Mouse (Mus musculus): ENCODE results near the gene Lpp. TPM values are rescaled to one million over a fixed set of nuclear protein-coding genes. Genes with fewer than 3 reads are reported as not detected.

The Lpp gene
- polyA plus RNA-seq, 1 experiment: 6.2 TPM

DNA sequence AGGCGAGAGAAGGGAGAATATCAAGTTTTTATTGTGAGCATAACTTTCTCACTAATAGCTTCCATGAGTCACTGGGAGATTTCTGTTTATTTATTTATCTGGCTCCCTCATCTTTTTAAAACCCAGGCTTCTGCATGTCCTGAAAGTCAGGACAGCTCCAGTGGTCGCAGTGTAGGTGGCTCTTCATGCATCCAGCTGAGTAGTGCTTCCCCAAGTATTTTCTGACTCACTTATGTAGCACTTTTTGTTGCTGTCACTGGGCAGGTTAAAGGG lies 98.1 kb downstream of the Lpp start:
- no peak overlapping the region for H3K27ac ChIP-seq (ENCODE audit: control insufficient read depth, insufficient read depth, low read depth, low read length, poor library complexity)
- WGBS: 75% methylated on average over 2 of the region's 2 CpGs
- H3K4me3 ChIP-seq (replicated peaks; ENCODE audit: control insufficient read depth, low read depth, low read length): no peak overlapping the region
- TF ChIP-seq POLR2A (IDR thresholded peaks at IDR 0.05; ENCODE audit: borderline replicate concordance, control insufficient read depth, low read depth, low read length): no peak
- no peak for TF ChIP-seq CTCF (IDR thresholded peaks at IDR 0.05; ENCODE audit: control insufficient read depth, insufficient read depth, low read length)
- H3K4me1 ChIP-seq (ENCODE audit: control insufficient read depth, insufficient read depth, low read length): peaks cover 1% of the 10 kb centered on the region; the same call in 1 of the 2 replicates

DNA sequence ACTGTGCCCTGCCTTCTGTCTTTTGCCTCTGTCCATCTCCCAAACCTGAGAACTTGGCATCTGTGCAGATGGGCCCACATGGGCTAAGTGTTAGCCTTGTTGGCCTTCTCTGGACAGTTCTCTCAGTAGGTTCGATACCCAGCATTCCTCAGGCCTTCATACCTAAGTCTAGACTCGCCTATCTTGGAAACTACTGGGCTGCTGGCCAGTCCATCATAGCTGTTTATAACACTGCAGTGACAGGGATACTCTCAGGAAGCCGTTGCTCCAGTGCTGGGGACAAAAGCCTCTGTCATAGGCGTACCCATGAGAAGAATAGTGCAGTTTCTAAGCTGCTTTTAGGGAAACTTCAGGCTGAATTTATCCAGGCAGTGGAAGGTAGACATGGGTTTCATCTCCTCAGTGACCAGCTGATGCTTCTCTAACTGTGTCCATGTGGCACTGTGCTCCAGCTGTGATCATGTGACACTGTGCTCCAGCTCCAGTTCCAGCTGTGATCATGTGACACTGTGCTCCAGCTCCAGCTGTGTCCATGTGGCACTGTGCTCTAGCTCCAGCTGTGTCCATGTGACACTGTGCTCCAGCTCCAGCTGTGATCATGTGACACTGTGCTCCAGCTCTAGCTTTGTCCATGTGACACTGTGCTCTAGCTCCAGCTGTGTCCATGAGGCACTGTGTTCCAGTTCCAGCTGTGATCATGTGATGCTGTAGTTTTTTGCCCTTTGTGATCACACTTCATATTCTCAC lies 99.1 kb downstream of the Lpp start:
- TF ChIP-seq CTCF (IDR thresholded peaks at IDR 0.05; ENCODE audit: control insufficient read depth, insufficient read depth, low read length) (no peak), POLR2A (IDR thresholded peaks at IDR 0.05; ENCODE audit: borderline replicate concordance, control insufficient read depth, low read depth, low read length) (no peak)
- H3K4me1 ChIP-seq (ENCODE audit: control insufficient read depth, insufficient read depth, low read length): peaks cover 1% of the 10 kb centered on the region; the same call in 1 of the 2 replicates
- H3K27ac ChIP-seq (ENCODE audit: control insufficient read depth, insufficient read depth, low read depth, low read length, poor library complexity): no peak overlapping the region
- no peak overlapping the region for H3K4me3 ChIP-seq (replicated peaks; ENCODE audit: control insufficient read depth, low read depth, low read length)
- 76% methylated on average over 4 of the region's 4 CpGs for WGBS

DNA sequence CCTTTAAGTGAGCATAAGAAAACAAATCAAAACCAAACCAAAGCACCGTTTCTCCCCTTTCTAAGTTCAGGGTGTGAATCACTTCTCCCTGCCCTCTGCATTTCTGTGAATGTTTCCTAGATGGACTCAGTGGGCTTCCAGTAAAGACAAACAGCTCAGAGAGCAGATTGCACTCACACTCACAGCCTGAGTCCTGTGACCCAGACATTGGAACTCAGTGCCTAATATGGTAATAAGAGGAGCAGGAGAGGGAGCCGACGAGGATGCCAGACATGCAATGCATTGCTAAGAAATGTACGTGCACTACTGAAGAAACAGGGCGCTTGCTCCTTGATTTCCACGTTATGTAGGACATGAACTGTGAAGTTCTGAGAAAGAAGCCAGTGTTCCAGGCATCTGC lies 101.2 kb downstream of the Lpp start:
- TF ChIP-seq CTCF (IDR thresholded peaks at IDR 0.05; ENCODE audit: control insufficient read depth, insufficient read depth, low read length) (no peak), POLR2A (IDR thresholded peaks at IDR 0.05; ENCODE audit: borderline replicate concordance, control insufficient read depth, low read depth, low read length) (no peak)
- Histone ChIP-seq H3K4me1 (ENCODE audit: control insufficient read depth, insufficient read depth, low read length) (no peaks in the 10 kb centered on the region), H3K27ac (ENCODE audit: control insufficient read depth, insufficient read depth, low read depth, low read length, poor library complexity) (no peak overlapping the region), H3K4me3 (replicated peaks; ENCODE audit: control insufficient read depth, low read depth, low read length) (no peak overlapping the region)
- WGBS: 80% methylated on average over 6 of the region's 6 CpGs

DNA sequence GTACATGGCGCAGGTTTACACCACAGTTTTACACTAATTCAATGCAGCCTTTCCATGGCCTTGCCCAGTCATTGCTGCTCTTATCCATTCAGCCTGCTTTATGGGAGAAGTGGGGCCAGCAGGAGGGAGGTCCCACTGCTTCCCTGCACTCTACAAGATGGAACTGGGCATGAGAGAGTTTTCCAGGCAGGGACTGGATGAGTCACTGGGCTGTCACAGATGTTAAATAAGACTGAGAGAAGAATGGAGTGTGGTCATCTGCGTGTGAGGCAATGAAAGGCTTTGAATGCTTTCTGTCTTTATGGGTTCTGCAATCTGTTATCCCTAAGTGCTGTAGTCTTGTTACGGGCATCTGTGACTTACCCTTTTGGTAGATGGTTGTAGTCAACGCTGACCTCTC lies 102.2 kb downstream of the Lpp start:
- no peaks in the 10 kb centered on the region for H3K4me1 ChIP-seq (ENCODE audit: control insufficient read depth, insufficient read depth, low read length)
- no peak overlapping the region for H3K4me3 ChIP-seq (replicated peaks; ENCODE audit: control insufficient read depth, low read depth, low read length)
- WGBS: 65% methylated on average over 4 of the region's 4 CpGs
- no peak overlapping the region for H3K27ac ChIP-seq (ENCODE audit: control insufficient read depth, insufficient read depth, low read depth, low read length, poor library complexity)
- TF ChIP-seq CTCF (IDR thresholded peaks at IDR 0.05; ENCODE audit: control insufficient read depth, insufficient read depth, low read length) (no peak), POLR2A (IDR thresholded peaks at IDR 0.05; ENCODE audit: borderline replicate concordance, control insufficient read depth, low read depth, low read length) (no peak)

DNA sequence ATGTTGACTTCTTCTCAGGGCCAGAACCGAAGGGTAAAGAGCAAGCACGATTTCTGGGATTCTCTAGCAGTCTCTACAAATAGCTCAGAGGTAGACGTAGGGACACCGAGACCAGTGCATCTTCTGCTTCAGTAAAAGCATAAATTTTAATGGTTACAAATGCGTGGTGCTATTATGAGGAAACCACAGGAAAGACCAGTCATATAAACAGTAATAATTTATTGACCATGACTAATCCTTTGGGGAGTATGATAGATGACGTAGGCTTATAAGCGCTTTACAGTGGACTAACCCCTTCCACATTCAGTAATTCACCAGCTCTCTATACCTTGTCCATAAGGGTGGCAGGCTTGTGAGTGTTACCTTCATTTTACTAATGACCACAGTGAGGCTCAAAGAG lies 103.3 kb downstream of the Lpp start:
- Histone ChIP-seq H3K4me1 (ENCODE audit: control insufficient read depth, insufficient read depth, low read length) (no peaks in the 10 kb centered on the region), H3K4me3 (replicated peaks; ENCODE audit: control insufficient read depth, low read depth, low read length) (no peak overlapping the region), H3K27ac (ENCODE audit: control insufficient read depth, insufficient read depth, low read depth, low read length, poor library complexity) (no peak overlapping the region)
- TF ChIP-seq POLR2A (IDR thresholded peaks at IDR 0.05; ENCODE audit: borderline replicate concordance, control insufficient read depth, low read depth, low read length) (no peak), CTCF (IDR thresholded peaks at IDR 0.05; ENCODE audit: control insufficient read depth, insufficient read depth, low read length) (no peak)
- WGBS: 77% methylated on average over 7 of the region's 7 CpGs

DNA sequence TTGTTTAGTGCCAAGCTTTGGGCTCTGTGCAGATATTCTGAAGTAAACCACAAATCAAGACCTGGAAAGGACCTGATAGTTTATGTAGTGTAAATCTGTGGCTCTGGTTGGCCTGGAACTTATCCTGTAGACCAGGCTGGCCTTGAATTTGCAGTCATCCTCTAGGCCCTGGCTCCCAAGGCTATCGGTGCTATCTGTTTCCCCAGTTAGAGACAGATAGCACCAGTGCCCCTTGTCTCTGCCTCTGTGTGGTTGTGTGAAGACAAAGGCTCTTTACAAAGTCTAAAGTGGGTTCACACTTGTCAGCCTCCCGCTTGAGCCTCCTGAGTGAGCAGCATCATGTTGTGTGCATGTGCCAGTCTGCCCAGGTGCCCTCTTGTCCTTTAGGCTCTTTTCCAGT lies 104.1 kb downstream of the Lpp start:
- 83% methylated on average over 2 of the region's 2 CpGs for WGBS
- no peaks in the 10 kb centered on the region for H3K4me1 ChIP-seq (ENCODE audit: control insufficient read depth, insufficient read depth, low read length)
- H3K4me3 ChIP-seq (replicated peaks; ENCODE audit: control insufficient read depth, low read depth, low read length): no peak overlapping the region
- no peak for TF ChIP-seq POLR2A (IDR thresholded peaks at IDR 0.05; ENCODE audit: borderline replicate concordance, control insufficient read depth, low read depth, low read length)
- no peak for TF ChIP-seq CTCF (IDR thresholded peaks at IDR 0.05; ENCODE audit: control insufficient read depth, insufficient read depth, low read length)
- no peak overlapping the region for H3K27ac ChIP-seq (ENCODE audit: control insufficient read depth, insufficient read depth, low read depth, low read length, poor library complexity)

DNA sequence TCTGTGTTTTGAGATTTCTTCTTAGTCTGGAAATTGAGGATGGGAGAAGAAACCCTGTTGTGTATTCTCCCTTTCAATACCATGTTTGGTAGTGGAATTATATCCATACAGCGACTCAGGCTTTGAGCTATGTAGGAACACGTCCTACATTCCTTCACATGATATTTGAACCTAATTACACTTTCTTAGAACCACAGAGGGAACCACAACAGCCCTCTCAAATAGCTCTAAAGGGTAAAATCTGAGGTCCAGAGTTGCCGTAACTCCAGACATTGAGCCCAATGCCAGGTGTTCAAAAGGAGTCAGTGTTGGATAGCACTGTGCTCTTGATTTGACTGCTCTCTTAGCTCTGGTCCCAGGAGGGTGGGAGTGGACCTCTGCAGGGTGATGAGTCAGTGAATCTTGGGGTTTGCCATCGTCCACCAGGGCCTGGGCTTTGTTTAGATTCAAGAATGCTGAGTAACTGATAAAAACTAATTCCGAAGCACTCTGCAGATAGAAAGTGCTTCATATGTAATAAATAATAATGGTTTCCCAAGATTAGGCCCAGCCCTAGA lies 104.9 kb downstream of the Lpp start:
- WGBS: 80% methylated on average over 5 of the region's 5 CpGs
- TF ChIP-seq POLR2A (IDR thresholded peaks at IDR 0.05; ENCODE audit: borderline replicate concordance, control insufficient read depth, low read depth, low read length): no peak
- TF ChIP-seq CTCF (IDR thresholded peaks at IDR 0.05; ENCODE audit: control insufficient read depth, insufficient read depth, low read length): no peak
- Histone ChIP-seq H3K27ac (ENCODE audit: control insufficient read depth, insufficient read depth, low read depth, low read length, poor library complexity) (no peak overlapping the region), H3K4me3 (replicated peaks; ENCODE audit: control insufficient read depth, low read depth, low read length) (no peak overlapping the region), H3K4me1 (ENCODE audit: control insufficient read depth, insufficient read depth, low read length) (no peaks in the 10 kb centered on the region)

DNA sequence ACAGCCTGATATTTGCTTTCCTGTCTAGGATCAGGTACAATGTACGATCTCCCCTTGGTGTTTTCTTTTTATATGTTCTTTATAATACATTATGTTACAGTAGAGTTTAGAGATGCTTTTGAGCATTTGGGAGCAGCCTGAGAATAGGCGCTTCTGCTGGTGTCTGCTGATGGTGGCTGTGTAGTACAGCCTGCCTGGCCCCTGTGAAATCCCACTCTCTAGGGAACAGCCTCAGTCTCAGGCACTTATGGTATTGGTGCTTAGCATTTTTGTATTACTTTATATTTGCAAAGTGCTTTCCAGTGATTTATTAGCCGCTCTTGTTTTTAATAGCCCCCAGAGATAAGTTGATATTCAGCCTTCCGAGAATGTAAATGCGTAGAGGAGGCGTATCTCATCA lies 107.9 kb downstream of the Lpp start:
- 89% methylated on average over 6 of the region's 6 CpGs for WGBS
- no peak overlapping the region for H3K4me3 ChIP-seq (replicated peaks; ENCODE audit: control insufficient read depth, low read depth, low read length)
- no peak for TF ChIP-seq POLR2A (IDR thresholded peaks at IDR 0.05; ENCODE audit: borderline replicate concordance, control insufficient read depth, low read depth, low read length)
- no peak for TF ChIP-seq CTCF (IDR thresholded peaks at IDR 0.05; ENCODE audit: control insufficient read depth, insufficient read depth, low read length)

More for the DNA sequence above, 107.9 kb downstream of the Lpp start:
- Histone ChIP-seq H3K27ac (ENCODE audit: control insufficient read depth, insufficient read depth, low read depth, low read length, poor library complexity) (no peak overlapping the region), H3K4me1 (ENCODE audit: control insufficient read depth, insufficient read depth, low read length) (no peaks in the 10 kb centered on the region)
